Mouse (Mus musculus) urinary bladder, postnatal 0 days (tissue): ENCODE measurements around the gene Vmn1r71. TPM values are rescaled to one million over a fixed set of nuclear protein-coding genes. Genes with fewer than 3 reads are reported as not detected.

Experiments
- polyA plus RNA-seq: library from polyadenylated mRNA; unstranded; fragments of >200 nt; fragmentation: Nextera tagmentation; extraction: Ambion mirVana; gene quantifications from 2 replicates; pipeline ENCODE4 v1.2.1, GENCODE M21; 2015

The Vmn1r71 gene
- polyA plus RNA-seq: not detected in 2 replicates

GRCm38 (mm10) chr7:10754264-10754663 lies at the start of gene Vmn1r71:
Vmn1r71 (minus strand) TSS chr7:10754364.

Other genes with a start within 250 kb of the Vmn1r71 start
- not detected in 2 replicates for gene Vmn1r68, start 195.9 kb downstream of the Vmn1r71 start, polyA plus RNA-seq
- gene Vmn1r69, start 140.7 kb downstream of the Vmn1r71 start, polyA plus RNA-seq: not detected in 2 replicates
- gene Vmn1r70, start 122.8 kb downstream of the Vmn1r71 start, polyA plus RNA-seq: not detected in 2 replicates
- gene Nlrp4b, start 66.6 kb downstream of the Vmn1r71 start, polyA plus RNA-seq: not detected in 2 replicates
- gene Zscan4b, start 150.7 kb upstream of the Vmn1r71 start, polyA plus RNA-seq: not detected in 2 replicates